Mouse (Mus musculus) embryonic fibroblast, embryonic 13.5 days (primary cell): Measurements from ENCODE around the gene Rho.

Source experiments
- CTCF ChIP-seq: IDR thresholded peaks from 2 replicates; pipeline ENCODE4 v1.5.1; 2011; ENCODE audit warnings: mild to moderate bottlenecking, control low read depth, low read length, moderate library complexity, borderline replicate concordance; ENCODE audit not compliant: insufficient read depth
- POLR2A ChIP-seq: IDR thresholded peaks from 2 replicates; pipeline ENCODE4 v1.6.1; 2011; ENCODE audit warnings: low read depth, mild to moderate bottlenecking, control low read depth, low read length, moderate library complexity

- no peak for TF ChIP-seq POLR2A
- no peak for TF ChIP-seq CTCF
These were observed 23.6 kb downstream of the Rho start for GRCm38 (mm10) chr6:115955169-115955568.
